Mouse (Mus musculus): ENCODE data around the gene Tmem233. TPM values are rescaled to one million over a fixed set of nuclear protein-coding genes. Genes with fewer than 3 reads are reported as not detected.

Tmem233 gene
- polyA plus RNA-seq, 1 experiment from 2014 or later: not detected

- Histone ChIP-seq H3K4me1 (ENCODE audit: insufficient read depth) (no peaks in the 10 kb centered on the region), H3K4me3 (ENCODE audit: low read depth, low read length) (no peak overlapping the region), H3K27me3 (ENCODE audit: insufficient read depth, low read length) (peaks cover 7% of the 10 kb centered on the region; the same call in 1 of the 2 replicates), H3K4me2 (ENCODE audit: low read depth, low read length) (no peak overlapping the region), H3K36me3 (replicated peaks; ENCODE audit: insufficient read depth, low read length) (no peaks in the 10 kb centered on the region), H3K9me3 (ENCODE audit: low read length) (no peaks in the 10 kb centered on the region), H3K27ac (ENCODE audit: low read depth) (no peak overlapping the region), H3K9ac (replicated peaks) (no peak overlapping the region)
- no peak for ATAC-seq
- WGBS (ENCODE audit: insufficient replicate concordance): 74% methylated on average over 6 of the region's 6 CpGs
- no peak for DNase-seq
- TF ChIP-seq CTCF (IDR thresholded peaks at IDR 0.05; ENCODE audit: low read depth) (no peak), EP300 (IDR thresholded peaks at IDR 0.05; ENCODE audit: low read depth) (no peak)
These were observed 1.2 kb upstream of the Tmem233 start for GRCm38 (mm10) chr5:116084231-116084630.

GRCm38 (mm10) chr5:116082241-116082900, 673 bp downstream of the Tmem233 start:
- H3K27me3 ChIP-seq (ENCODE audit: insufficient read depth, low read length): peaks cover 7% of the 10 kb centered on the region; the same call in 1 of the 2 replicates
- no peaks in the 10 kb centered on the region for H3K36me3 ChIP-seq (replicated peaks; ENCODE audit: insufficient read depth, low read length)
- 32% methylated on average over 17 of the region's 17 CpGs for WGBS (ENCODE audit: insufficient replicate concordance)
- H3K4me1 ChIP-seq (ENCODE audit: insufficient read depth): no peaks in the 10 kb centered on the region
- DNase-seq: no peak
- no peak overlapping the region for H3K27ac ChIP-seq (ENCODE audit: low read depth)
- no peak overlapping the region for H3K4me2 ChIP-seq (ENCODE audit: low read depth, low read length)
- no peaks in the 10 kb centered on the region for H3K9me3 ChIP-seq (ENCODE audit: low read length)
- H3K4me3 ChIP-seq (ENCODE audit: low read depth, low read length): no peak overlapping the region
- no peak for TF ChIP-seq CTCF (IDR thresholded peaks at IDR 0.05; ENCODE audit: low read depth)
- no peak for TF ChIP-seq EP300 (IDR thresholded peaks at IDR 0.05; ENCODE audit: low read depth)
- H3K9ac ChIP-seq (replicated peaks): no peak overlapping the region
- no peak for ATAC-seq

GRCm38 (mm10) chr5:116081616-116082015, 1.4 kb downstream of the Tmem233 start:
- no peak for ATAC-seq

GRCm38 (mm10) chr5:116080736-116081135, 2.3 kb downstream of the Tmem233 start:
- WGBS (ENCODE audit: insufficient replicate concordance): 26% methylated on average over 6 of the region's 6 CpGs
- H3K36me3 ChIP-seq (replicated peaks; ENCODE audit: insufficient read depth, low read length): no peaks in the 10 kb centered on the region
- H3K27ac ChIP-seq (ENCODE audit: low read depth): no peak overlapping the region
- H3K27me3 ChIP-seq (ENCODE audit: insufficient read depth, low read length): peaks cover 7% of the 10 kb centered on the region; the same call in 1 of the 2 replicates
- no peaks in the 10 kb centered on the region for H3K9me3 ChIP-seq (ENCODE audit: low read length)
- DNase-seq (no peak), ATAC-seq (no peak)
- H3K9ac ChIP-seq (replicated peaks): no peak overlapping the region
- no peak for TF ChIP-seq EP300 (IDR thresholded peaks at IDR 0.05; ENCODE audit: low read depth)
- no peak for TF ChIP-seq CTCF (IDR thresholded peaks at IDR 0.05; ENCODE audit: low read depth)
- no peaks in the 10 kb centered on the region for H3K4me1 ChIP-seq (ENCODE audit: insufficient read depth)
- no peak overlapping the region for H3K4me2 ChIP-seq (ENCODE audit: low read depth, low read length)
- H3K4me3 ChIP-seq (ENCODE audit: low read depth, low read length): no peak overlapping the region

More at GRCm38 (mm10) chr5:116081616-116082015, 1.4 kb downstream of the Tmem233 start:
- Histone ChIP-seq H3K4me2 (ENCODE audit: low read depth, low read length) (no peak overlapping the region), H3K27ac (ENCODE audit: low read depth) (no peak overlapping the region), H3K4me1 (ENCODE audit: insufficient read depth) (no peaks in the 10 kb centered on the region), H3K9me3 (ENCODE audit: low read length) (no peaks in the 10 kb centered on the region), H3K36me3 (replicated peaks; ENCODE audit: insufficient read depth, low read length) (no peaks in the 10 kb centered on the region), H3K27me3 (ENCODE audit: insufficient read depth, low read length) (peaks cover 7% of the 10 kb centered on the region; the same call in 1 of the 2 replicates), H3K4me3 (ENCODE audit: low read depth, low read length) (no peak overlapping the region), H3K9ac (replicated peaks) (no peak overlapping the region)
- DNase-seq: no peak
- WGBS (ENCODE audit: insufficient replicate concordance): 67% methylated on average over 7 of the region's 7 CpGs
- TF ChIP-seq CTCF (IDR thresholded peaks at IDR 0.05; ENCODE audit: low read depth) (no peak), EP300 (IDR thresholded peaks at IDR 0.05; ENCODE audit: low read depth) (no peak)

GRCm38 (mm10) chr5:116069618-116070017, 13.4 kb downstream of the Tmem233 start:
- Histone ChIP-seq H3K4me3 (ENCODE audit: low read depth, low read length) (no peak overlapping the region), H3K9me3 (ENCODE audit: low read length) (no peaks in the 10 kb centered on the region), H3K9ac (replicated peaks) (no peak overlapping the region), H3K4me2 (ENCODE audit: low read depth, low read length) (no peak overlapping the region), H3K27ac (ENCODE audit: low read depth) (no peak overlapping the region), H3K27me3 (ENCODE audit: insufficient read depth, low read length) (no peaks in the 10 kb centered on the region), H3K4me1 (ENCODE audit: insufficient read depth) (no peaks in the 10 kb centered on the region), H3K36me3 (replicated peaks; ENCODE audit: insufficient read depth, low read length) (no peaks in the 10 kb centered on the region)
- ATAC-seq (no peak), DNase-seq (no peak)
- TF ChIP-seq CTCF (IDR thresholded peaks at IDR 0.05; ENCODE audit: low read depth) (no peak), EP300 (IDR thresholded peaks at IDR 0.05; ENCODE audit: low read depth) (no peak)
- WGBS (ENCODE audit: insufficient replicate concordance): 86% methylated on average over 4 of the region's 4 CpGs

GRCm38 (mm10) chr5:116052826-116053225, 30.2 kb downstream of the Tmem233 start:
- H3K27ac ChIP-seq (ENCODE audit: low read depth): no peak overlapping the region
- H3K9ac ChIP-seq (replicated peaks): no peak overlapping the region
- no peak for DNase-seq
- no peak overlapping the region for H3K4me3 ChIP-seq (ENCODE audit: low read depth, low read length)
- WGBS (ENCODE audit: insufficient replicate concordance): 60% methylated on average over 6 of the region's 6 CpGs
- no peaks in the 10 kb centered on the region for H3K27me3 ChIP-seq (ENCODE audit: insufficient read depth, low read length)
- H3K36me3 ChIP-seq (replicated peaks; ENCODE audit: insufficient read depth, low read length): no peaks in the 10 kb centered on the region
- H3K4me2 ChIP-seq (ENCODE audit: low read depth, low read length): no peak overlapping the region
- no peak for TF ChIP-seq CTCF (IDR thresholded peaks at IDR 0.05; ENCODE audit: low read depth)
- TF ChIP-seq EP300 (IDR thresholded peaks at IDR 0.05; ENCODE audit: low read depth): no peak
- ATAC-seq: no peak
- H3K4me1 ChIP-seq (ENCODE audit: insufficient read depth): no peaks in the 10 kb centered on the region
- no peaks in the 10 kb centered on the region for H3K9me3 ChIP-seq (ENCODE audit: low read length)
